Mouse (Mus musculus) left cerebral cortex, postnatal 10 days (tissue): ENCODE measurements at regions not wholly inside any gene's neighbourhood (a gene's known extent, or its start where the extent isn't known, plus 50 kb on each side); places are given as distances from the start of the nearest gene placed in this dataset.

Source experiments
- DNase-seq, 2 experiments: peaks; one replicate each; pipeline ENCODE4 v3.0.0; 2021 to 2022; ENCODE audit warnings: low spot score in 2 of 2, mixed read lengths in 1 of 2; ENCODE audit errors: extremely low spot score in 1 of 2
- intact Hi-C: fragments of 180-260 bp; cut with DNase I; formaldehyde crosslinking; loops from one replicate; pipeline ENCODE4 v1.15.1; 2025

DNA sequence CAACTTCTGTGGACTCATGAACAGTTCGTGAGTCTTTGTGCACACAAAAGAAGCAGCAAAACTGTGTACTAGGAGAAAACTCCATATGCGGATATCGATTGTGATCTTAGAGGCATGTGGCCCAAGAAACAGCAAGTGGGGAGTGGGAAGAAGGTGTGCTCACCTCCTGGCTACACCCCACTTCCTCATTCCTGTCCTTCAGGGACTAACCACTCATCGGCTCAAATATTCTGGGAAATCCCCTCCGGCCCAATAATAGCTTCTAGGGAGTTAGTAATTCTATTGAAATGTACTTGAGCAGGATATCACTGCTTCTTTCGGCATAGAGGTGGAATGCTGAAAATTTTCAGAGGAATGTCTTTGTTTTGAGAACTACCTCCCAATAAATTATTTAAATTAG is 539.5 kb downstream of the Nfib start:
- no peak for DNase-seq
- intact Hi-C loops = no loop called here

DNA sequence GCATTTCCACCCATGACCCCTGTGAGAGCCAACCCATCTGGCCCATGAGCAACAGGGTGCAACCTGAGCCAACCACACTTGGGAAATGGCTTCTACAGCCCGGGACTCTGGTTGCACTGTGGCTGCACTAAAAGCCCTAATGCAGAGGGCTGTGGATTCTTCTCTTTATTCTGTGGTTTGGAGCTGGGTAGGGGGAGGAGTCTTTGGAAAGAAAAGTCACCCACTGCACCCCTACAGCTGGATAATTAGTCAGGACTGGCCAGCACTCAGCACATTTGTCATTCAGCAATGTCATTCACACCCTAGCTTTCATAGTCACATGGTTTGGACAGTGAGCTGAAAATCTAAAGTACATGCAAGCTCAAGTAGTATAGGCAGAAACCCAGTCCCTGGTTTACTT is 541.5 kb downstream of the Nfib start:
- DNase-seq = no peak
- intact Hi-C loops = no loop called here

DNA sequence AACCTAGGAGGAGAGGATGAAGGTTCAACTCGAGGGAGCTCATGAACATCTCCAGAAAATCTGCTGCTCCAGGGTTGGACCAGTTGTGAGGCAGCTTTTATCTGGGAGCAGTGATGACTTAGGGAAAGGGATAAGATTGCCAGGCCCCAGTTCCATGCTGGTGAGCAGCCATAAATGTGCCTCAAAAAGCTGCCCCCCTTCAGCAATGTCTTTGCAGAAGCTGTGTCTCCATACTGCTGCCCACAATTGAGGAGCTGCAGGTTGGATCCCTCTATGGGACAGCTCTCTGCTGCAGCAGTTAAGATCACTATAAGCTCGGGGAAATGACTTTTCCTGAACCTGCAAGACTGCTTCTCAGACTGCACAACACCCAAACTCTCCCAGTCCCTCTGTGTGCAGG is 543.7 kb downstream of the Nfib start:
- no peak for DNase-seq
- intact Hi-C loops = no loop called here

DNA sequence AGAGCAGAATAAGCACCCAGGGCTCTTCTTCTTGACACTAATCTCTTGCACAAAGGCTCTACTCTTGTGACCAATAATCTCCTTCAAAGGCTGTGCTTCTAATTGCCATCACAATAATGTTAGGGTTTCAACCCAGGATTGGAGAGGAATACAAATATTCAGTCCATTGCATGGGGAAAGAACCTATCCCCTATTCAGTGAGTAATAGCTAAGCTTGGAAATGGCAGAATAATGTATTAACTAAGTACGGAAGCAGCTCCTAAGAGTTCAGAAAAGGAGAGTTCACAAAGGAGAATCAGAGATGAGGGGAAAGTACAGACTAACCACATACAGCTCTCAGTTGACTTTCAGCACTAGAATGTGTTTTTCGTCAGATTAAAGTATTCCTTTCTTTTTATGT is 544.3 kb downstream of the Nfib start:
- DNase-seq = no peak
- intact Hi-C loops = no loop called here

DNA sequence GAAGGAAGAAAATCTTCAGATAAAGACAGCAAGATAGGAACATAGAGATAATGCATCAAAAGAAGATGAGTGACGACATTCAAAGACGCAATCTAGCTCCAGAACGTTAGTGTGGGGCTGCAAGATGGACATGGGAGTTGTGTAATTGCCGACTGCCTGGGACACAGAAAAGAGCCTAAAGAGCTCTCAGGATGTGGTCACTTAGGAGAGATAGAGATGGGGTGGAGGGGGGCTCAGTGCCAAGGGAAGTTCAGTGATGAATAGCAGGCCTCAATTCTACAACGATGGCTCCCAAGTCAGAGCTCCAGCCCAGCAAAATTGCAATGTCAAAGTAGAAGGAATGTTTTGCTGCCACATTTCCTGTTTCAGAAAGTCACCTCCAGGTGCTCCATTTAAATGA is 545.3 kb downstream of the Nfib start:
- intact Hi-C loops = no loop called here
- DNase-seq = no peak

DNA sequence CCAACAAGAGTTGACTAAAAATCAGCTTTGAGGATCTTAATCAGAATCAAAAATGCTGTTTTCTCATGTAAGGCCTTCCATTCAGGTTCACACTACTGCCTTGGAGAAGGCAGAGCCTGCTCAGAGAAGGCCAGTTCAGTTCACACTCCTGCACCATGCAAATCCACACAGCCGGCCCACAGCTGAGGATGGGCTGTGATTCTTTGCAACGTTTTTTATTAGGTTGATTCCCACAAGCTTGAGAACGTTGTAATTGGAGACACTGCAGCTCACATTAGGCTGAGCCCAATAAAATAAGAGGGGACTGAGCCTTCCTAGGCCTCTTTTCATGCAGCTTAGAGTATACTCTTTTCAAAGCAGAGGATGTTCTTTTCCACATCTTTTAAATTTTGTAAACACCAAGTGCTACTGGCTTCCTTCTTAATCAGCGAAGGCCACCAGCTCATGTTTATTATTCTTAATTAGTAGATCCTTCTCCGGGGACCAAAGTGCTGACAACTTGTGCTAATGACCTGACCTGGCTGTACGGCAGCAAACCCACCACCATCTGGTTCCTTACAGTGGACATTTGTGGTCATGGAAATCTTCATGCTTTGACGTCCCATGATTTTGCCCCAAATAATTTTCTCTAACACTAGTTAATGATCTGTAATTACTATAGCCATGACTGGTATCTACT is 549.8 kb downstream of the Nfib start:
- intact Hi-C loops = no loop called here
- DNase-seq = no peak

DNA sequence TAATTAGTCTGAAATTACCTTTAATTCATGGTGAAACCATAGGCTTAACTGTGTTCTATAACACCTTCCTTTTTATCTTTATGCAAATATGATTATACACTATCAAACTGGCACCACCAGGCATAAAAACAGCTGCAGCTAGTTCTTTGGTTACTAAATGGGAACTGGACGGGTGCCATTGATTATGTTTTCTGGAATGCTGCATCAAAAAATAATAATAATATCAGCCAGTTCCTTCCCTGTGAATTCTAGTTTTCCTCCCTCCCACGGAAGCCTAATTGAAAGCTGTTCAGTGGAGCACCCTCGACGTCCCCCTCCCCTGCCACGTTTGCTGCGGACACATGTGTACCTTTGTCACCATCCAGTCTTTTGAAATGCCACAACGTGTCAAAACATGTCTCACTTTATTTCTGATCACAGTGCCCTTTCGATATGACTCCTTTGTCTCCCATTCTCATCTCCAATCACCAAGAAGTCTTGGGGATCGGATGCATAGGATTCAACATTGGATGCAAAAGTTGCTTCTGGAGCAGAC is 551.5 kb downstream of the Nfib start:
- intact Hi-C loops = no loop called here
- no peak for DNase-seq

DNA sequence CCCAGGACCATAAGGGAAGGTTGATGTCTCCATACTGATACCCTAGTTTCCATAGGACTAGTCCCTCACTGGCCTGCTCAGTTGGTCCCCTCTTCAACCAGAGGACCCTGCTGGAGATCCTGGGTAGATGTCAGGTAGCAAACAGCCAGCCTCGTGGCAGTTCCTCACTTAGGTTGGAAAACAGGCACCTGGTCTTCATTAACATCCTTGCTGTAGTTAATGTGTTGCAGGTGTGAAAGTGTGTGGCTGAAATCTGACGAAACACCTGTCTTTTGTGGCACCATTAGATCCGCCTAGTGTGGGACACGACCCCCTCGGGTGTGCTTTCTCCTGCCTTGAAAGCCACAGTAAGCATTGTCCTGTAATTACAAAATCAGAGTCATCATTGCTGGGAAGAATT is 551.9 kb downstream of the Nfib start:
- DNase-seq = no peak
- intact Hi-C loops = no loop called here

DNA sequence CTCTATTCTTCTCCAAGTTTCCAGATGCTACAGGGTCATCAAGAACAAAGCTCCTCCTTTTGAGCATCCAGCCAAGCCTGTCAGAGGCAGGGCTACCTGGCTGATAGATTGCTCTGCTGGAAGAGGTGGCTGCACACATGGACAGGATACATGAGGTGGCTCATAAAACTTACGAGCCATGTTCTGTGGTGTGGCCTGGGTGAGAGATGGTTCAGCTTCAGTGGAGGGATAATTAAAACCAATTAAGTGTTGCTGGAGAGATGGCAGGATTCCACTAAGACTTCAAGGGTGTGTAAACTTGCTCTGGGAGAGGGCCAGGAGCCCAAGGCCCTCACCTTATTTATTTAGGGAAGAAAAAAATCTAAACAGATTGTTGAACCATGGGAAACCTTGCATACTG is 555.6 kb downstream of the Nfib start:
- intact Hi-C loops = no loop called here
- DNase-seq = no peak

DNA sequence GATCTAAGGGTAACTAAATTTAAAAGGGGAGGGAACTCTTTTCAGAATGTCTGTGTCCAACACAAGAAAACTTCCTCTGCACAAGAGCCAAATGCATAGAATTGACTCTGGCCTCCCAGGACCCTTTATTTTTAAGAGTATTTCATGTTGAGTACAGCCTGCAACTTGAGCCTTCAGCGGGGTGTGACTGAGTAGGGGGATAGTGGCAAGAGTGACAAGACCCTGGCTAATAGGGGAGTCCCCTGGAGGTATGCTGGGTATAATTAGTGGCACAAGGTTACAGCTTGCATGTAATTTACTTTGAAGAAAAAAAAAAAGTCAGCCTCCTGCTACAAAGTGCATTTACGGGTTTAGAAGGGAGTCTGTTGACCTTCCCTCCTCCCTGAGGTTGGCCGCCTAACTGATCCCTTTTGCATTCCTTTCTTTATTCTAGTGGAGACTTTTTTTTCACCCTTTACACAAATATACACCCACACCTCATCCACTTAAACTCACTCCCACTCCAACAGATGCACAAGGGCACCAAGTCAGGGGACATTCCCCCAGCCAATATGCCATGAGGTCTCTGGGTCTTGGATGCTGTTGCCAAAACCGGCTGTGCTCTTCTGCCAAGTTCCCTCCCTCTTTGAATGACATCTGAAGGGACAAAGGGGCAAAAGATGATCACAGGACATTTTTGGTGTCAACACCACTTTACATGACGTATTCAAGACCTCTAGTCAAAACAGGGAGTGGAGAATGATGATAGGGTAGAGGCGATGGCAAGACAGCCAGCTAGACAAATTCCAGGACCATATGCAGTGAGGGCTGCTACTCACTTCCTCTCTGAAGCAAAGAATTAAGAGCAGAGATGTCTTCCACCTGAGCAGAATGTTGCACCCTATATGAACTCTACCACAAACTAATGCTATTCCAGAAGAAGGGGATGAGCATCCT is 557.2 kb downstream of the Nfib start:
- intact Hi-C loops = no loop called here

DNA sequence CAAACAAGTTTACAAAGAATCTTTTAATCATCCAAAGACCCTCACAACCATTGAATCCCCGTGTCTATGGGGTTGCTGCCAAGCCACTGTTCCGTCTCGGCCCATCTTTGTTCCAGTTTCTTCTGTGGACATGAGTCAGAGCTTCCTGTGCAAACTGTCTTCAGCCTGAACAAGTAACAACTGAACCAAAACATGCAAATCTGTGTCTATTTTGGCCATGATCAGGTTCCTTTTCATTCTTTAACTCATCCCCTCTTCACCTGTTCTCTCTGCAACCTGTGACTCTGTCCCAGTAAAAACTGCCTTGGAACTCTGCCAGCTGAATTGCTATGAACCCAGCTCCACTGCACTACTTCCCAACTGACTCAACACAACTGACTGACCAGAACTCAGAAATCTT is 563.2 kb downstream of the Nfib start:
- DNase-seq = no peak
- intact Hi-C loops = no loop called here

More for the DNA sequence above, 557.2 kb downstream of the Nfib start:
- no peak for DNase-seq

DNA sequence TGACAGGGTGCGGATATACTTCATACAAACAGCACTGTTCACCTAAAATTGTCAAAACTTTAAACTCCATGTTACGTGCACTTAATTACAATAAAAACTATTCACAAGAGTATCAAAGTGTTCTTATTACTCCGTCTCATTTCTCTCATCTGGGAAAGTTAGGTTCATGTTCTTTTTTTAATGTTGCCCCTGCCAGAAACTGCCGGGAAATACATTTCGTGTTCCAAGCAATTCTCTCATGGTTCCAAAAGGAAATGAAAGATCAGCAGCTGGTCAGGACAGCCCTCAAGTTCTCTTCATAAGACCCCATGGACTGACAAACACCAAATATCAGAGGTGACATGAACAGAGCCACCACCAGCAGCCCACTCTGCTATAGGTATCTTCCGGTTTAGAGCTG is 565.7 kb downstream of the Nfib start:
- DNase-seq = no peak
- intact Hi-C loops = no loop called here

DNA sequence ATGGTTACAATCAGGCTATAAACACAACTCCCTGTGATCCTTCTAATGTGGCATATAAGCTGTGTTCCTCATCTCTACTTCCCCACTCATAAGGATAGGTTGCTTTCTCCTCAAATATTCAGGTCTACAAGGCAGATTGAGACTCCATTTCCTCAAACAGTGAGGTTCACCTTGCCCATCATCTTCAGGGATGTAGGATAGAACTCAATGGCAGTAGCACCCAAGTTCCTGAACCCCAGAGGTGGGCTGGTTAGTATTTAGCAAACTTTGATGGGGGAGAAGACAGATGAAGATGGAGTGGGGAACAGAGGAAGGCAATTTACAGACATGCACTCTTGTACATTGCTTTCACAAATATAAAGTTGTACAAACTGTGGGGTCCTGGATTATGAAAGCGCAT is 566.5 kb downstream of the Nfib start:
- intact Hi-C loops = no loop called here
- no peak for DNase-seq

DNA sequence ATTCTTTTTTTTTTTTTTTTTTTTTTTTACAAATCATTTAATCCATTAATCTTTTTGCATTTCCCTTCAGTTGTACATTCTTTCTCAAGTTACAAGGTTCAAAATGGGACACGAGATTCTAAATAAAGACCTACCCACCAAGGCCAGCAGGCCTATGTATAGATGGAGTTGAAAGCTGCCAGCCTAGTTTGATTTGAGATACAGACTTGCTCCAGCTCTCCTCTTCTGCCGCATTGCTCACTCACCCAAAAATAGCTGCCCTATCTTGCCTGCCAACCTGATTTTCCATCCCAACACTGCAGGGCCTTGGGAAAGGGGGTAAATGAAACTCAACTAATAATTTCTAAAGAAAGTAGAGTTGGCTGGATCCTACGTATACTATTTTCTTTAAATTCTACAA is 572.7 kb downstream of the Nfib start:
- no peak for DNase-seq
- intact Hi-C loops = no loop called here

DNA sequence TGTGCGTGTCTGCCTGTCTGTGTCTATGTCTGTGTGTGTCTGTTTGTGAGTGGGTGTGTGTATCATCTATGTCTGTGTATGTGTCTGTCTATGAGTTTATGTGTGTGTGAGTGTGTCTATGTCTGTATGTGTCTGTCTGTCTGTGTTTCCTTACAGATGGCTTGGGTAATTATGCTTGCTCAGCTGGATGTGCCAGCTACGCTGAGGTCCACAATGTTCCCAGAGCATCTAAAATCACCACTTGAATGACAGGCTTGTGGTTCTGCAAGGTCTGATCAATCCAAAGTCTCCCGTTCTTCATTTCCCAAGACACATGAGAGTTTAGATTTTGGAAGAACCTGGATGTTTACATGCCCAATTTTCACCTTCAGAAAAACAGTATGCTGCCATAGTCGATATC is 573.2 kb downstream of the Nfib start:
- intact Hi-C loops = no loop called here
- no peak for DNase-seq

DNA sequence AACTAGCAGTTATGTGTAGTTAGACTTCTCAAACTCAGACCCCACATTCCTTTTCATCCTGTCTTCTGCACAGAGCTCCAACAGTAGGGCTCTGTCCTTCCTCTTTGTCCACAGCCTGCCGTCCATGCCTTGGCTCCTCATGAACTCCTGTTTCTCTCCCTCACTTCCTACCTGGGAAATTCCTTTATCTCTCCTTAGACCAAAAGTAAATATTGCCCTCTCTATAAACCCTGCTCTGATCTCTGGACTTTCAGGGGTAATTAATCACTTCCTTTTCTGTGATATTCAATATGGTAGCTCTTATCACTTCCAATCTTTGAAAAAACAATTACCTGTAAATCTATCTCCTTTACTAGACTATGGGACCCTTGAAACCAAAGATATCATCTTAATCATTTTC is 576.1 kb downstream of the Nfib start:
- no peak for DNase-seq
- intact Hi-C loops = no loop called here

DNA sequence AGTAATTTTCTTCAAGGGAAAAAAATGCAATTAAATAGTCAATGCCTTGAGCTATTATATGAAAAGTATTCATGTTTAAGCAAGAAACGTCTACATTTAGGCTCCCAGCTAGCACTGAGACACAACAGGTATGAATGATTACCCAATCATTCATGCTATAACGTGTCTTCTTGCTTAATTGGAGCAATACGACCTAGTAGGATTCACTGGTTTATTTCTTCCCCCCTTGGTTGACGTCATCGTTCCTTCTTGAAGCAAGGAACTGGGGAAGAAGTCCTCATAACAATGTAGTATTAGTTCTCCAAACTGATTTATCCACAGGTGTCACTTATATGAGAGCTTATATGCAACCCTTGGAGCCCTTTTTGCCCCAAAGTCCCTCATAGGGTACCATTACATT is 581.8 kb downstream of the Nfib start:
- intact Hi-C loops = no loop called here

DNA sequence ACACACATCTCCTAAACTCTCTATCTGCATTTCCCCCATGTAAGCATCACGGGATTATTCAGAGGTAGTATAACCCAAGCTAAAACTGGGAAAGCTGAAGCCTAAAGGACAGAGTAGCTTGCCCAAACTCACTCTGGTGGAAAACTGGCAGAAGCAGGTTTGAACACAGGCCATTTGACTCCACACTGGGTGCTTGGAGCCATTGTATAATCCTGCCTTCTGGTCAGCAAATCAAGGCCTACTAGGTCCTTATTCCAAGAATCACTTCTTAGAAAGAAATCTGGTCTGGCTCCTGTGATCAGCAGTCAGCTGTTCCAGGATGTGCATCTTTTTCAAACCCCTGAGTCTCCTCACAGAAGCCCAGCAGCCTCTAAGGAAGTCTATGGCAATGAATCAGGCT is 582.4 kb downstream of the Nfib start:
- DNase-seq = no peak
- intact Hi-C loops = no loop called here

More for the DNA sequence above, 581.8 kb downstream of the Nfib start:
- DNase-seq = no peak

DNA sequence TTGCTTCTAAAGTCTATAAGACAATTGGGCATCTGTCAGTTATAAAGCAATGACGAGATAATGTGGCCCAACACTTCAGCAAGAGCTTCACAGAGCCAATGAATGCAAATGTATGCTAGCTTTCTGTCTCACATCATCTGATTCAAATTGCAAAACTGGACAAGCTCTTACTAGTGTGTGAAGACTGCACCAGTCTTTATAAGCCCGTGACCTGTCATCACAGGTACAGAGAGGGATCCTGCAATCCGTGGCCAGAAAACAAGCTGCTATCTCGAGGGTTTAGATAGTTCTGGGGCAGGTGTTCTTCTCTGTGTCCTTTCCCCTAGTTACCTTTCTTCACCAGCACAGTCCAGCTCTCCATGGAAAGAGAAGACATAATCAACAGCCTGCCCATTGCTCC is 584.8 kb downstream of the Nfib start:
- intact Hi-C loops = no loop called here
- no peak for DNase-seq

DNA sequence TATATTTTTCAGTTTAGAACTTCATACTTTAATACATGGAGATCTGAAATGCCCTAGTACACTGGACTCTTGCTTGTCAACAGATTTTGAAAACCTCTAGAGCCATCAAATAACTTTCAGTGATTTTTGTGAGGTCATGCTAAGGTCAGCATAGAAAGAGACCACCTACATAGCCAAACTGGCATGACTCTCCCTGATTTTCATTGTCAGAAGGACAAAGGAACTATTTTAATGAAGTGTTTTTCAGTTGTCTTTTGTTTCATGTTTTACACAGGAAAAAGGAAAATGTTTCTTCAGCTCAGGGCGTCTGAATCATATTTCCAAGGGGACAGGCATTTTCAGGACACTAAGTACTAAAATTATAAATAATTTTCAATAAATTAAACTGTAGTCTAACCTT is 585.2 kb downstream of the Nfib start:
- no peak for DNase-seq
- intact Hi-C loops = no loop called here
